Mouse (Mus musculus) thymus, adult 2 months (tissue): ENCODE results near the gene Klhl26.

Experiments
- CTCF ChIP-seq: fragments of 200-500 bp; IDR thresholded peaks from 2 replicates; pipeline ENCODE4 v1.5.1; 2012; ENCODE audit warnings: mild to moderate bottlenecking, control low read depth, low read length, moderate library complexity, borderline replicate concordance; ENCODE audit not compliant: control insufficient read depth, poor library complexity, insufficient read depth; ENCODE audit errors: extremely low read depth
- POLR2A ChIP-seq: fragments of 200-500 bp; IDR thresholded peaks from 2 replicates; pipeline ENCODE4 v1.6.1; 2012; ENCODE audit warnings: mild to moderate bottlenecking, low read length, control low read depth, moderate library complexity; ENCODE audit not compliant: control insufficient read depth, poor library complexity, insufficient read depth; ENCODE audit errors: extremely low read depth

- TF ChIP-seq CTCF (no peak), POLR2A (no peak)
Observed at GRCm38 (mm10) chr8:70418954-70419353, 57.8 kb downstream of the Klhl26 start.
